Mouse (Mus musculus) limb, embryonic 14.5 days (tissue): Measurements from ENCODE around the gene Psap. TPM values are rescaled to one million over a fixed set of nuclear protein-coding genes. Genes with fewer than 3 reads are reported as not detected.

Experiments
- ATAC-seq: fragments of 200-750 bp; cut with Nextera tagmentation; 2 replicates; pipeline ENCODE4 v1.8.0; 2017; ENCODE audit warnings: low read depth, moderate number of reproducible peaks, moderate TSS enrichment; ENCODE audit not compliant: low FRiP score
- DNase-seq: peaks from one replicate; pipeline ENCODE4 v3.0.0-alpha.2; 2015; ENCODE audit warnings: low spot score
- H3K27ac ChIP-seq: fragments of 300-500 bp; sonication (generic); replicated peaks from 2 replicates; pipeline ENCODE4 v1.5.1; 2014; ENCODE audit warnings: low read depth, mild to moderate bottlenecking, low read length, moderate library complexity, mixed read lengths
- H3K27me3 ChIP-seq: fragments of 300-500 bp; sonication (generic); 2 replicates; pipeline ENCODE4 v1.6.1; 2014; ENCODE audit warnings: low read length, mixed read lengths; ENCODE audit not compliant: control insufficient read depth, insufficient read depth
- H3K36me3 ChIP-seq: fragments of 300-500 bp; sonication (generic); 2 replicates; pipeline ENCODE4 v1.6.1; 2014; ENCODE audit warnings: mild to moderate bottlenecking, low read length, moderate library complexity, mixed read lengths; ENCODE audit not compliant: control insufficient read depth, insufficient read depth
- H3K4me1 ChIP-seq: fragments of 300-500 bp; sonication (generic); 2 replicates; pipeline ENCODE4 v1.6.1; 2014; ENCODE audit warnings: antibody characterized with exemption, low read length, mixed read lengths; ENCODE audit not compliant: control insufficient read depth, insufficient read depth
- H3K4me2 ChIP-seq: fragments of 300-500 bp; sonication (generic); replicated peaks from 2 replicates; pipeline ENCODE4 v1.6.1; 2014; ENCODE audit warnings: low read depth, mild to moderate bottlenecking, low read length, moderate library complexity; ENCODE audit not compliant: severe bottlenecking
- H3K4me3 ChIP-seq: fragments of 300-500 bp; sonication (generic); replicated peaks from 2 replicates; pipeline ENCODE4 v1.5.1; 2014; ENCODE audit warnings: low read length
- H3K9ac ChIP-seq: fragments of 300-500 bp; sonication (generic); 2 replicates; pipeline ENCODE4 v1.6.1; 2014; ENCODE audit warnings: mild to moderate bottlenecking, low read depth, low read length, moderate library complexity; ENCODE audit not compliant: severe bottlenecking
- H3K9me3 ChIP-seq: fragments of 300-500 bp; sonication (generic); 2 replicates; pipeline ENCODE4 v1.6.1; 2016; ENCODE audit warnings: low read length; ENCODE audit not compliant: control insufficient read depth
- POLR2A ChIP-seq: fragments of 200-500 bp; IDR thresholded peaks from 2 replicates; pipeline ENCODE4 v1.8.0; 2012; ENCODE audit warnings: inconsistent platforms, mild to moderate bottlenecking, moderate library complexity, borderline replicate concordance; ENCODE audit not compliant: insufficient read depth, insufficient read length; ENCODE audit errors: extremely low read depth
- WGBS: fragments of 180-500 bp; shearing (Covaris S2); extraction: QIAGEN DNeasy Blood & Tissue Kit; methylation state at CpG from one replicate; pipeline ENCODE4 v1.1.7; 2014; 5-methylcytosine and 5-hydroxymethylcytosine counted together
- polyA plus RNA-seq, 2 experiments: library from polyadenylated mRNA; depleted of rRNA in 1 of 2; stranded (reverse) in 1 of 2; unstranded in 1 of 2; fragments of >200 nt; fragmentation: Nextera tagmentation in 1 of 2; extraction: Ambion mirVana in 1 of 2; gene quantifications; 2 replicates each; pipeline versions ENCODE4 v1.2.1 to v1.2.3; 2012 to 2014

The Psap gene
- polyA plus RNA-seq, 2 experiments = 121 to 648 TPM

GRCm38 (mm10) chr10:60341528-60341927, 64.1 kb downstream of the Psap start:
- H3K9me3 ChIP-seq = no peaks in the 10 kb centered on the region
- H3K27me3 ChIP-seq = no peaks in the 10 kb centered on the region
- 76% methylated on average over 9 of the region's 9 CpGs for WGBS
- H3K27ac ChIP-seq = no peak overlapping the region
- peaks cover 4% of the 10 kb centered on the region; the same call in 1 of the 2 replicates for H3K4me1 ChIP-seq
- ATAC-seq (no peak), DNase-seq (no peak)
- H3K36me3 ChIP-seq = no peaks in the 10 kb centered on the region
- TF ChIP-seq POLR2A = no peak
- H3K4me3 ChIP-seq = no peak overlapping the region
- no peak overlapping the region for H3K9ac ChIP-seq
- H3K4me2 ChIP-seq = no peak overlapping the region

DNA sequence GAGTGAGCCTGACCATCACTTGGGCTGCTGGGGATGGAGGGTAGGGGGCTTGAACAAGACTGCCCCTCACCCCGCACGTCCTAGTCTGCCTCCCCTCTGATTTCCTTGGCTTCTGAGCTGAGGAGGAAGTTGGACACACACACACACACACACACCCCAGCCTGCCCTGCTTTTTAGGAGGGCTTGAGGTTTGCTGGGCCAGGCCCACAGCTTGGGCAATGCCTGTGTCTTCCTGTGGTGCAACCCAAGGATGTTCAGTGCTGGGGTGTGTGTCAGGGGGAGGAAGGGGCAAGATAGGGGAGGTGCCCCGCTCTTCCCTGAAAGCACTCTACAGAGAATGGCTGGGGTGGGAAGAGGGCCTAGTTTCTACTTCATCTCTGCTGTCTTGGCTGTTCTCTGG, 66.7 kb downstream of the Psap start:
- H3K27ac ChIP-seq = no peak overlapping the region
- TF ChIP-seq POLR2A = no peak
- H3K9me3 ChIP-seq = no peaks in the 10 kb centered on the region
- no peaks in the 10 kb centered on the region for H3K27me3 ChIP-seq
- 82% methylated on average over 3 of the region's 3 CpGs for WGBS
- no peak overlapping the region for H3K9ac ChIP-seq
- no peaks in the 10 kb centered on the region for H3K36me3 ChIP-seq
- no peak overlapping the region for H3K4me3 ChIP-seq
- H3K4me1 ChIP-seq = peaks cover 21% of the 10 kb centered on the region
- no peak for ATAC-seq
- H3K4me2 ChIP-seq = no peak overlapping the region
- DNase-seq = no peak

DNA sequence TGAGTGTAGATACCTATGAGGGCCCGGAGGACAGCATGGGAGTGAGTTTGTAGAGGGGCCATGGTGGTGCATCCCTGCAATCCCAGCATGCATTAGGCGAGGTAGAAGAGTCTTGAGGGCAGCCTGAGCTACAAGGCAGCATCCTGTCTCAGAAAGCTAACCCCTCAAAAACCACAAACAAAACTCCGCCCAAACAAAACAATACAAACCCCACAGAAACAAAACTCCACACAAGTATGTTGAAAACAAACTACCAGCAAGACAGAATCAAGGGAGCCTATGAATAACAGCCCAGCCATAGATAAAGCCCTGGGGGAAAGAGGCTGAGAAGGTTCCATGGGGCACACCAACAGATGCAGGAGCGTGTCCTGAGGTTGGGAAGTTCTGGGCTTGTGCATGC, 68.6 kb downstream of the Psap start:
- Histone ChIP-seq H3K9me3 (no peaks in the 10 kb centered on the region), H3K27ac (no peak overlapping the region), H3K27me3 (no peaks in the 10 kb centered on the region), H3K9ac (0 out of 2 replicates have a peak overlapping the region, but pooled peaks have one; percentile 52), H3K4me1 (peaks cover 32% of the 10 kb centered on the region), H3K36me3 (no peaks in the 10 kb centered on the region), H3K4me3 (peak overlapping the region; percentile 29; the same call in 1 of the 2 replicates), H3K4me2 (peak overlapping the region; percentile 46)
- TF ChIP-seq POLR2A = no peak
- WGBS = 84% methylated on average over 4 of the region's 4 CpGs
- DNase-seq = no peak
- ATAC-seq = no peak

GRCm38 (mm10) chr10:60346701-60347405, 69.4 kb downstream of the Psap start, which contains the start of gene Vsir:
Gene Vsir, plus strand, starts transcription at chr10:60346851.
- Histone ChIP-seq H3K36me3 (no peaks in the 10 kb centered on the region), H3K4me3 (peak within 1 kb of the TSS; percentile 29), H3K27me3 (no peaks in the 10 kb centered on the region), H3K27ac (no peak within 1 kb of the TSS), H3K4me1 (peaks cover 39% of the 10 kb centered on the region), H3K9me3 (no peaks in the 10 kb centered on the region), H3K4me2 (peak within 1 kb of the TSS; percentile 46), H3K9ac (peak within 1 kb of the TSS; percentile 52)
- WGBS = 4% methylated on average over 37 of the region's 37 CpGs
- TF ChIP-seq POLR2A = no peak
- DNase-seq (peak; percentile 67), ATAC-seq (no peak)

DNA sequence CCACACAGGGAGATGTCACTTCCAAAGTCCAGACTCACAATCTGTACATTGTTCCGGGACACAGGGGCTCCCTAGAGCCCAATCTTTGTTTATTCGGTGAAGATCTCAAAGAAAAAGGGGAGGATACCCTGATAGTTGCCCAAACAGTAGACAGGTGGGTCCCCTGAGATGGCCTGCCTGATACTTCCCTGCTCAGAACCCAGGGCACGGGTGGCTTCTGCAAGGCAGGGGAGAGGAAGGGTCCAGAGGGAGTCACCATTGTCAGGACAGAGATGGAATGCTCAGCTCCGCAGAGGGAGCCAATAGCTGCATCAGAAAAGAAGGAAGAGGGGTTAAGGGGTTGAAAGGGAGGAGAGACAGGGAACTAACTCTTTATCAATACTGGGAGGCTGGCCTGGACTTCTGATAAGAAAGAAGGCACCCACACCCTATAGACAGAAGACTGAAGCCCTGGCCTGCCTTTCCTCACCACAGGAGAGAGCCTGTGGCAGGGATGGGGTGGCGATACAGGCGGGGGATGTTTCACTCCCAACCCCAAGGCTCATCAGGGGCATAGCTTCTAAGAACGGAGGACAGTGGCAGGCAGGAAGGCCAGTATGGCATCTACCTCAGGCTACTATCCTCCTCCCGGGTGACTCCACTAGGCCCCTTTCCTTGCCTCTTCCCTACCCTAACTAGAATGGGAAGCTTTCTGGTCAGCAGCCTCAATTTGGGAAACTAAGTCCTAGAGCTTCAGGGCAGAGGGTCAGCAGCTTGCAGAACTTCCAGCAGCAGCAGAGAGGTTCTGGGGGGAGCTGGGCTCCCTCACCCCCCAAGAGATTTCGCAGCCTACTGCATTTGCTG, 70.6 kb downstream of the Psap start:
- H3K27ac ChIP-seq = no peak overlapping the region
- WGBS = 63% methylated on average over 9 of the region's 9 CpGs
- H3K9me3 ChIP-seq = no peaks in the 10 kb centered on the region
- peaks cover 39% of the 10 kb centered on the region for H3K4me1 ChIP-seq
- ATAC-seq (no peak), DNase-seq (no peak)
- no peak for TF ChIP-seq POLR2A
- H3K4me2 ChIP-seq = no peak overlapping the region
- H3K4me3 ChIP-seq = no peak overlapping the region
- no peaks in the 10 kb centered on the region for H3K27me3 ChIP-seq
- H3K36me3 ChIP-seq = no peaks in the 10 kb centered on the region
- H3K9ac ChIP-seq = no peak overlapping the region
